Mouse (Mus musculus): Measurements from ENCODE around the gene Olfr544.

- TF ChIP-seq POLR2A (IDR thresholded peaks at IDR 0.05; ENCODE audit: insufficient read length, low read depth) (no peak), TCF12 (IDR thresholded peaks at IDR 0.05; ENCODE audit: insufficient read depth, poor library complexity, severe bottlenecking) (no peak), MAX (IDR thresholded peaks at IDR 0.05; ENCODE audit: low read depth) (no peak), MYOG (IDR thresholded peaks at IDR 0.05; ENCODE audit: control insufficient read depth in 1 of 3, insufficient read depth in 1 of 3, insufficient read length in 2 of 3, low read depth in 2 of 3) (no peak), USF1 (IDR thresholded peaks at IDR 0.05; ENCODE audit: low read depth) (no peak), MYOD1 (IDR thresholded peaks at IDR 0.05; ENCODE audit: control insufficient read depth in 1 of 3, insufficient read length in 2 of 3, low read depth in 2 of 3) (no peak), POLR2AphosphoS2 (IDR thresholded peaks at IDR 0.05; ENCODE audit: insufficient read length, low read depth) (no peak), E2F4 (IDR thresholded peaks at IDR 0.05; ENCODE audit: insufficient read depth) (no peak)
These were observed 8.6 kb downstream of the Olfr544 start for GRCm38 (mm10) chr7:102479368-102480078.
